8 mouse cellular contexts compared by ENCODE assay signal in genomic region chr6:91683121-91683520, GRCm38 (mm10). TPM values are rescaled to one million over a fixed set of nuclear protein-coding genes. Genes with fewer than 3 reads are reported as not detected.
DNase-seq lines count a peak whose midpoint lies in the region; ATAC-seq and TF ChIP-seq lines count a peak whose summit lies in the region.

No protein-coding gene starts in this region.

- H3K36me3 ChIP-seq in heart, embryonic 15.5 days = no peaks in the 10 kb centered on the region
- H3K36me3 ChIP-seq in liver, adult 2 months (ENCODE audit: control insufficient read depth, insufficient read depth, low read length) = no peaks in the 10 kb centered on the region
- H3K36me3 ChIP-seq in midbrain, postnatal 0 days (ENCODE audit: insufficient read depth, low read length) = no peaks in the 10 kb centered on the region

- TF ChIP-seq POLR2A in liver, adult 2 months (IDR thresholded peaks at IDR 0.05; ENCODE audit: extremely low read depth, insufficient read depth, low read length) = no peak

- H3K4me1 ChIP-seq in heart, embryonic 15.5 days (replicated peaks) = peaks cover 58% of the 10 kb centered on the region
- H3K4me1 ChIP-seq in liver, adult 2 months (ENCODE audit: control insufficient read depth, insufficient read depth, low read length) = peaks cover 34% of the 10 kb centered on the region
- peaks cover 16% of the 10 kb centered on the region for H3K4me1 ChIP-seq in midbrain, postnatal 0 days (ENCODE audit: insufficient read depth, low read length)

- peak overlapping the region; percentile 93 for H3K4me2 ChIP-seq in heart, embryonic 15.5 days
- peak overlapping the region; percentile 58 for H3K4me2 ChIP-seq in midbrain, postnatal 0 days (ENCODE audit: low read depth, low read length, poor library complexity, severe bottlenecking)

- peak overlapping the region; percentile 88 for H3K27ac ChIP-seq in heart, embryonic 15.5 days
- 0 out of 2 replicates have a peak overlapping the region, but pooled peaks have one; percentile 16 for H3K27ac ChIP-seq in liver, adult 2 months (replicated peaks; ENCODE audit: insufficient read depth, low read depth, low read length)
- H3K27ac ChIP-seq in midbrain, postnatal 0 days (ENCODE audit: low read depth, low read length) = peak overlapping the region; percentile 91

- 33% methylated on average over 3 of the region's 3 CpGs for WGBS in heart, embryonic 15.5 days
- WGBS in liver, adult 2 months = 56% methylated on average over 3 of the region's 3 CpGs
- WGBS in midbrain, postnatal 0 days = 57% methylated on average over 3 of the region's 3 CpGs

- intact Hi-C loops in heart, postnatal 25 days (cut with DNase I) = loop anchor here (5.0 kb wide), 1 partner anchor 86 kb away; no protein-coding TSS in a partner anchor

- peaks cover 30% of the 10 kb centered on the region for H3K79me2 ChIP-seq in liver, adult 2 months (ENCODE audit: control insufficient read depth, insufficient read depth, low read length)

- peak overlapping the region; percentile 87 for H3K4me3 ChIP-seq in heart, embryonic 15.5 days
- no peak overlapping the region for H3K4me3 ChIP-seq in liver, adult 2 months (ENCODE audit: insufficient read depth, low read depth, low read length)
- peak overlapping the region; percentile 93; the same call in 1 of the 2 replicates for H3K4me3 ChIP-seq in midbrain, postnatal 0 days (ENCODE audit: low read depth, low read length)

- no peaks in the 10 kb centered on the region for H3K9me3 ChIP-seq in heart, embryonic 15.5 days (replicated peaks)
- no peaks in the 10 kb centered on the region for H3K9me3 ChIP-seq in midbrain, postnatal 0 days (ENCODE audit: low read length)

- no peaks in the 10 kb centered on the region for H3K27me3 ChIP-seq in heart, embryonic 15.5 days
- H3K27me3 ChIP-seq in liver, adult 2 months (ENCODE audit: control insufficient read depth, insufficient read depth, low read length) = no peaks in the 10 kb centered on the region
- no peaks in the 10 kb centered on the region for H3K27me3 ChIP-seq in midbrain, postnatal 0 days (ENCODE audit: insufficient read depth, low read length)

- H3K9ac ChIP-seq in heart, embryonic 15.5 days = no peak overlapping the region
- no peak overlapping the region for H3K9ac ChIP-seq in liver, adult 2 months (ENCODE audit: low read depth, low read length)
- H3K9ac ChIP-seq in midbrain, postnatal 0 days (replicated peaks; ENCODE audit: low read length, poor library complexity, severe bottlenecking) = 0 out of 2 replicates have a peak overlapping the region, but pooled peaks have one; percentile 58

- peak; percentile 43 for TF ChIP-seq CTCF in liver, adult 2 months (IDR thresholded peaks at IDR 0.05; ENCODE audit: low read depth, low read length)
- peak; percentile 45 for TF ChIP-seq CTCF in midbrain, postnatal 0 days (IDR thresholded peaks at IDR 0.05)

- no peak for ATAC-seq in heart, embryonic 15.5 days (replicated peaks; ENCODE audit: insufficient number of reproducible peaks, insufficient read depth, low FRiP score, low read depth)
- ATAC-seq in midbrain, postnatal 0 days (ENCODE audit: low FRiP score) = no peak

- peak; percentile 98 for DNase-seq in heart, adult 11 months
- no peak for DNase-seq in heart, postnatal 25 days (ENCODE audit: low spot score)
- DNase-seq in embryo, embryonic 10.5 days (ENCODE audit: low spot score) = peak; percentile 60
- no peak for DNase-seq in liver, adult 2 months (ENCODE audit: extremely low read depth, low read depth, low spot score)
- peak; percentile 15 for DNase-seq in midbrain, postnatal 0 days (ENCODE audit: low spot score)
- DNase-seq in thymus, postnatal 25 days = peak; percentile 72
- DNase-seq in urinary bladder, postnatal 10 days (ENCODE audit: low spot score) = no peak

RNA-seq across cellular contexts. Expression of gene Slc6a6, which starts 0.7 kb away (rescaled TPM):
- 100 to 1,000 TPM in 1 of 2 experiments, 10 to 100 TPM in 1; 85.0 to 102 TPM for total RNA-seq in heart, postnatal 25 days (2021)
- 72.5 and 74.9 TPM in 2 replicates for polyA plus RNA-seq in heart, embryonic 15.5 days (2015; fragmentation: Nextera tagmentation; extraction: Ambion mirVana)
- total RNA-seq in liver, adult 2 months (2014; rRNA removed) = 34.8 and 66.5 TPM in 2 replicates
- 89.0 and 96.5 TPM in 2 replicates for polyA plus RNA-seq in liver, adult 2 months (2012; rRNA removed)
- 105 and 147 TPM in 2 replicates for total RNA-seq in midbrain, postnatal 0 days (2014; rRNA removed)
- polyA plus RNA-seq in midbrain, postnatal 0 days (2015; fragmentation: Nextera tagmentation; extraction: Ambion mirVana) = 123 and 146 TPM in 2 replicates

Comparison
In these comparisons a context has a peak if more than half of its experiments do, and no peak if none do; other contexts are left out.
1. DNase-seq: peak in heart, adult 11 months (single experiment), embryo, embryonic 10.5 days (single experiment), midbrain, postnatal 0 days (single experiment) and thymus, postnatal 25 days (single experiment); none in heart, postnatal 25 days (single experiment), liver, adult 2 months (single experiment) and urinary bladder, postnatal 10 days (single experiment).
2. H3K27ac ChIP-seq: peak in every context shown above with its lines; median percentile 91 in midbrain, postnatal 0 days; 88 in heart, embryonic 15.5 days; 16 in liver, adult 2 months.